Mouse (Mus musculus): ENCODE data around the gene Tab1.

DNA sequence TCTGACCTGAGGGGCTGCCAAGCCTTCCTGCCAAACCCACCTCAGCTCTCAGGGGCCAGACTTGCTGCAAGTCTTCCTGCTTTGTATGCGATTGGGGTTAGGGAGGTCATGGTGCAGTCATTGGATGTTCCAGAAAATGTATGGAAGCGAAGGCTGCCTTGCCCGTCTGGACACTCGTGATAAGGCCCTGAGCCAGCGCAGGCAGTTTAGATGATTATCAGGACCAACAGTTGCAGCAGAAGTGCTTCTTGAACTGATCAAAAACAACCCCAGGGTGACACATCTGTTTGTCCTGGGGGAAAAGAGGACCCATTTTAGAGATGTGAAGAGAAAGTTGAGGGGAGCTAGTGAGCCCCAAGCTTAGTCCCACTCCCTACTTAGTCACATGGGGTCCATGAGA, 2.2 kb upstream of the Tab1 start:
- TF ChIP-seq CTCF (IDR thresholded peaks at IDR 0.05; ENCODE audit: borderline replicate concordance, control insufficient read depth, extremely low read depth, insufficient read depth, low read length, poor library complexity) (no peak), POLR2A (IDR thresholded peaks at IDR 0.05; ENCODE audit: control insufficient read depth, extremely low read depth, insufficient read depth, low read length, poor library complexity) (no peak)

Measured in thymus, adult 2 months (tissue).